Mouse (Mus musculus) E14TG2a.4 (cell line): ENCODE results near the gene Tnfaip8l1.

ENCODE experiments used
- H3K27me3 ChIP-seq: 2 replicates; pipeline ENCODE4 v1.6.1; 2014; ENCODE audit warnings: low read length, control low read depth; ENCODE audit not compliant: insufficient read depth
- H3K36me3 ChIP-seq: 2 replicates; pipeline ENCODE4 v1.6.1; 2014; ENCODE audit warnings: low read length, control low read depth; ENCODE audit not compliant: insufficient read depth
- H3K4me1 ChIP-seq: replicated peaks from 2 replicates; pipeline ENCODE4 v1.6.1; 2014; ENCODE audit warnings: low read depth, low read length, control low read depth
- H3K4me3 ChIP-seq: replicated peaks from 2 replicates; pipeline ENCODE4 v1.5.1; 2014; ENCODE audit warnings: mild to moderate bottlenecking, low read length
- H3K9me3 ChIP-seq: 2 replicates; pipeline ENCODE4 v1.6.1; 2014; ENCODE audit warnings: low read length, control low read depth
- CTCF ChIP-seq: conservative IDR thresholded peaks from 2 replicates; pipeline ENCODE4 v1.5.1; 2014; ENCODE audit warnings: low read length
- NANOG ChIP-seq: IDR thresholded peaks from 2 replicates; pipeline ENCODE4 v1.6.1; 2014; ENCODE audit warnings: borderline replicate concordance, low read length, mixed read lengths
- POU5F1 ChIP-seq: IDR thresholded peaks from 2 replicates; pipeline ENCODE4 v1.6.1; 2014; ENCODE audit warnings: low read length, borderline replicate concordance

Gene Tnfaip8l1

GRCm38 (mm10) chr17:56200586-56200985 is 38.3 kb downstream of the Tnfaip8l1 start:
- no peaks in the 10 kb centered on the region for H3K27me3 ChIP-seq
- H3K4me1 ChIP-seq = peaks cover 25% of the 10 kb centered on the region
- no peak overlapping the region for H3K4me3 ChIP-seq
- H3K9me3 ChIP-seq = no peaks in the 10 kb centered on the region
- TF ChIP-seq POU5F1 = no peak
- peak; percentile 72 for TF ChIP-seq CTCF
- peaks cover 91% of the 10 kb centered on the region for H3K36me3 ChIP-seq

- H3K9me3 ChIP-seq = no peaks in the 10 kb centered on the region
Observed at GRCm38 (mm10) chr17:56201642-56202041, 39.4 kb downstream of the Tnfaip8l1 start.

GRCm38 (mm10) chr17:56202476-56202875 is 40.2 kb downstream of the Tnfaip8l1 start:
- H3K36me3 ChIP-seq = peaks cover 91% of the 10 kb centered on the region
- TF ChIP-seq CTCF (no peak), NANOG (no peak), POU5F1 (no peak)
- no peak overlapping the region for H3K4me3 ChIP-seq
- H3K27me3 ChIP-seq = no peaks in the 10 kb centered on the region
- H3K4me1 ChIP-seq = peaks cover 22% of the 10 kb centered on the region
- no peaks in the 10 kb centered on the region for H3K9me3 ChIP-seq

More at GRCm38 (mm10) chr17:56201642-56202041, 39.4 kb downstream of the Tnfaip8l1 start:
- H3K36me3 ChIP-seq = peaks cover 91% of the 10 kb centered on the region
- TF ChIP-seq CTCF (peak; percentile 33), POU5F1 (no peak)
- no peak overlapping the region for H3K4me3 ChIP-seq
- peaks cover 22% of the 10 kb centered on the region for H3K4me1 ChIP-seq
- no peaks in the 10 kb centered on the region for H3K27me3 ChIP-seq

DNA sequence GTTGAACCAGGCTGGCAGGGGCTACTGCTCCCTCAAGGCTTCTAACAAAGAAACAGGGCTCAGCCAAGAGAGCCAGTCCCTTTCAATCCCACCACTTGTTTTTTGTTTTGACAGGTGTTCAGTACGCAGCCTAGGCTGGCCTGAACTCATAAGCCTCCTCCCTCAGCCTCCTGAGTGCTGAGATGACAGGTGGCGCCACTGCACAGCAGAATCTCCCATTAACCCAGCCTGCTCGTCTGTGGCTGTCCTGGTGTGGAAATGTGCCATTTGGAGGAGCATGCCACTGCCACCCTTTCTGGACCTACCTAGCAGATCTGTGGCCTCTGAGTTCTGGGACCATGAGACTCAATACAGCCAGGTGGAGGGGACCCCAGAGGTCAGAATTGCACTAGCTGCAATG is 41.5 kb downstream of the Tnfaip8l1 start:
- H3K4me3 ChIP-seq = no peak overlapping the region
- H3K36me3 ChIP-seq = peaks cover 91% of the 10 kb centered on the region
- H3K27me3 ChIP-seq = no peaks in the 10 kb centered on the region
- TF ChIP-seq POU5F1 (no peak), CTCF (no peak), NANOG (no peak)
- H3K9me3 ChIP-seq = no peaks in the 10 kb centered on the region
- peaks cover 22% of the 10 kb centered on the region for H3K4me1 ChIP-seq

DNA sequence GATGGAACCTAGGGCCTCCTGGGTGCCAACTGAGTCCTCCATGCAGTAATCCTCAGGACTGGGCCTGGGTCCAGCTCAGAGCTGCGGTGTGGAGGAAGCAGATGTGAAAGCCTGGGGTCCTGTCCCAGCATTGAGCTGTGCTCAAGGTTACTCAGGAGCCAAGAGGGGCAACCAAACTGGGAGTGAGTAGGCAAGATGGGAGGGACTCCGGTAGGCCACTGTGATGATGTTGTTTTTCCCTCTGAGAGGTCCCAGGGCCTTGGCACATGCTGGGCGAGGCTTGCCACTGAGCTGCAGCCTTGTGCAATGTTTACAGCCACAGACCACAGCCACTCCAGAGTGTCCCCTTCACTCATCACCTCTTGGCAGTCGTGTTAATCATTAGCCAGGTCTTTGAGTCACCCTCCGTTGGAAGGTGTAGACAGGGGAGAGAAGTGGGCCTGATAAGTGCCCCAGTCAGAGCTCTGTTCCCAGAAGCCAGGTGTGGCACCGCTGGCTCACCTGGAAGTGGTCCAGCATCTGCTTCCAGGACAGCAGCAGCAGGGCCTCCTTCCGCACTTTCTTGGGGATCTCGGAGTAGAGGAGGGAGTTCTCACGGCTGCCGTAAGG is 44.1 kb downstream of the Tnfaip8l1 start:
- Histone ChIP-seq H3K36me3 (peaks cover 98% of the 10 kb centered on the region), H3K4me1 (peaks cover 26% of the 10 kb centered on the region), H3K4me3 (no peak overlapping the region), H3K9me3 (no peaks in the 10 kb centered on the region), H3K27me3 (no peaks in the 10 kb centered on the region)
- TF ChIP-seq POU5F1 = no peak
- no peak for TF ChIP-seq CTCF
- TF ChIP-seq NANOG = no peak

GRCm38 (mm10) chr17:56206986-56207674 is 44.9 kb downstream of the Tnfaip8l1 start:
- no peaks in the 10 kb centered on the region for H3K27me3 ChIP-seq
- peaks cover 31% of the 10 kb centered on the region for H3K4me1 ChIP-seq
- H3K36me3 ChIP-seq = peaks cover 100% of the 10 kb centered on the region
- TF ChIP-seq NANOG (no peak), CTCF (no peak), POU5F1 (no peak)
- H3K4me3 ChIP-seq = no peak overlapping the region
- no peaks in the 10 kb centered on the region for H3K9me3 ChIP-seq

- H3K27me3 ChIP-seq = no peaks in the 10 kb centered on the region
- H3K4me1 ChIP-seq = peaks cover 39% of the 10 kb centered on the region
- H3K4me3 ChIP-seq = no peak overlapping the region
- peaks cover 98% of the 10 kb centered on the region for H3K36me3 ChIP-seq
- TF ChIP-seq CTCF (no peak), POU5F1 (no peak), NANOG (no peak)
- H3K9me3 ChIP-seq = no peaks in the 10 kb centered on the region
Observed at GRCm38 (mm10) chr17:56207963-56208530, 45.8 kb downstream of the Tnfaip8l1 start.

DNA sequence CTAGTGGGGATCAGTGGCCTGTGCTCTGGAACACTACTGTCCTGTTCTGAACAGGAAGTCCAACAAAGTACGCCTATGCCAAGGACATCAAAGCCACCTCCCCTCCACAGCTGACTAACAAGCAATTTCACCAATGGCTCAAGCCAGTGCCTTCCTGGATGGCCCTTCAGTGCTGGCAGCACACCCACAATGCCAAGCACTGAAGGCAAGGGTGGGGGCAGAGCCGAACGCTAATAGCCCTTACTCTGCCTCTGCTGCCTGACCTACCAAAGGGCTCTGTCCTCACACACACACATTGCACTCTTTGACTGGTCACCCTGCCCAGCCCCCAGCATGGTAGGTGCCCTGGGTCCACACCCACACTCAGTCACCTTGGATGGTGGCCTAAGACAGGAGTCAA is 46.5 kb downstream of the Tnfaip8l1 start:
- Histone ChIP-seq H3K27me3 (no peaks in the 10 kb centered on the region), H3K4me3 (no peak overlapping the region), H3K36me3 (peaks cover 93% of the 10 kb centered on the region), H3K9me3 (no peaks in the 10 kb centered on the region), H3K4me1 (peaks cover 41% of the 10 kb centered on the region)
- TF ChIP-seq POU5F1 = no peak
- no peak for TF ChIP-seq NANOG
- TF ChIP-seq CTCF = no peak

GRCm38 (mm10) chr17:56211090-56211489 is 48.8 kb downstream of the Tnfaip8l1 start:
- TF ChIP-seq POU5F1 = no peak
- no peak for TF ChIP-seq CTCF
- H3K4me3 ChIP-seq = no peak overlapping the region
- H3K9me3 ChIP-seq = no peaks in the 10 kb centered on the region
- peaks cover 83% of the 10 kb centered on the region for H3K36me3 ChIP-seq
- peaks cover 24% of the 10 kb centered on the region for H3K4me1 ChIP-seq
- no peaks in the 10 kb centered on the region for H3K27me3 ChIP-seq
